Mouse (Mus musculus) MEL (cell line): ENCODE data around the gene Pdk2. TPM values are rescaled to one million over a fixed set of nuclear protein-coding genes. Genes with fewer than 3 reads are reported as not detected.

ENCODE experiments used
- DNase-seq: peaks from one replicate; pipeline ENCODE4 v3.0.0; 2011; ENCODE audit warnings: low read depth, low spot score
- H3K27ac ChIP-seq: 2 replicates; pipeline ENCODE4 v1.5.1; 2012; ENCODE audit warnings: low read depth, mild to moderate bottlenecking, control low read depth, low read length, moderate library complexity; ENCODE audit not compliant: control insufficient read depth
- H3K27me3 ChIP-seq, 2 experiments: fragments of 150-350 bp in 1 of 2; sonication (generic) in 1 of 2; 2 replicates each; pipeline ENCODE4 v1.6.1; 2012; ENCODE audit warnings: low read length in 2 of 2, mild to moderate bottlenecking in 2 of 2, improper control_type of control experiment in 1 of 2, moderate library complexity in 1 of 2; ENCODE audit not compliant: insufficient read depth in 2 of 2, control insufficient read depth in 1 of 2
- H3K36me3 ChIP-seq, 2 experiments: 2 replicates each; pipeline ENCODE4 v1.6.1; 2012 to 2014; ENCODE audit warnings: low read length in 2 of 2, improper control_type of control experiment in 1 of 2, inconsistent platforms in 1 of 2, mild to moderate bottlenecking in 1 of 2; ENCODE audit not compliant: insufficient read depth in 2 of 2, control insufficient read depth in 1 of 2
- H3K4me1 ChIP-seq, 2 experiments: fragments of 150-350 bp in 1 of 2; sonication (generic) in 1 of 2; 2 replicates each; pipeline ENCODE4 v1.6.1; 2012; ENCODE audit warnings: low read length in 2 of 2, improper control_type of control experiment in 1 of 2, mild to moderate bottlenecking in 1 of 2; ENCODE audit not compliant: insufficient read depth in 2 of 2, control insufficient read depth in 1 of 2
- H3K4me3 ChIP-seq, 2 experiments: fragments of 150-350 bp in 1 of 2; sonication (generic) in 1 of 2; 2 replicates each; pipeline ENCODE4 v1.5.1; 2012; ENCODE audit warnings: low read depth in 2 of 2, low read length in 2 of 2, mild to moderate bottlenecking in 2 of 2, moderate library complexity in 2 of 2, control low read depth in 1 of 2, improper control_type of control experiment in 1 of 2; ENCODE audit not compliant: control insufficient read depth in 1 of 2, insufficient read depth in 1 of 2
- H3K79me2 ChIP-seq: 2 replicates; pipeline ENCODE4 v1.6.1; 2012; ENCODE audit warnings: mild to moderate bottlenecking, low read length, moderate library complexity; ENCODE audit not compliant: control insufficient read depth, poor library complexity, insufficient read depth
- H3K9ac ChIP-seq: 2 replicates; pipeline ENCODE4 v1.6.1; 2012; ENCODE audit warnings: low read depth, mild to moderate bottlenecking, control low read depth, low read length, moderate library complexity; ENCODE audit not compliant: control insufficient read depth, poor library complexity, severe bottlenecking
- H3K9me3 ChIP-seq: fragments of 150-350 bp; sonication (generic); replicated peaks from 2 replicates; pipeline ENCODE4 v1.6.1; 2012; ENCODE audit warnings: mild to moderate bottlenecking, low read length, improper control_type of control experiment, moderate library complexity; ENCODE audit not compliant: insufficient read depth
- BHLHE40 ChIP-seq: IDR thresholded peaks from 2 replicates; pipeline ENCODE4 v1.6.1; 2012; ENCODE audit warnings: low read depth, mild to moderate bottlenecking, inconsistent platforms, low read length, improper control_type of control experiment, borderline replicate concordance
- CHD1 ChIP-seq: IDR thresholded peaks from 2 replicates; pipeline ENCODE4 v1.6.1; 2012; ENCODE audit warnings: low read depth, mild to moderate bottlenecking, inconsistent platforms, low read length, improper control_type of control experiment
- CHD2 ChIP-seq: IDR thresholded peaks from 2 replicates; pipeline ENCODE4 v1.6.1; 2011; ENCODE audit warnings: low read length, improper control_type of control experiment
- CTCF ChIP-seq, 3 experiments: IDR thresholded peaks in 2 of 3; conservative IDR thresholded peaks in 1 of 3; 2 replicates each; pipeline ENCODE4 v1.5.1; 2011 to 2012; ENCODE audit warnings: low read length in 3 of 3, low read depth in 2 of 3, mild to moderate bottlenecking in 2 of 3, improper control_type of control experiment in 1 of 3, inconsistent platforms in 1 of 3, mixed read lengths in 1 of 3, moderate library complexity in 1 of 3; ENCODE audit not compliant: control insufficient read depth in 1 of 3, insufficient read depth in 1 of 3, poor library complexity in 1 of 3, severe bottlenecking in 1 of 3
- EP300 ChIP-seq, 2 experiments: IDR thresholded peaks; 2 replicates each; pipeline ENCODE4 v1.6.1; 2011; ENCODE audit warnings: improper control_type of control experiment in 2 of 2, low read length in 2 of 2, low read depth in 1 of 2, mild to moderate bottlenecking in 1 of 2
- ETS1 ChIP-seq: IDR thresholded peaks from 2 replicates; pipeline ENCODE4 v1.6.1; 2012; ENCODE audit warnings: low read depth, mild to moderate bottlenecking, inconsistent platforms, low read length, improper control_type of control experiment, moderate library complexity
- GABPA ChIP-seq: IDR thresholded peaks from 2 replicates; pipeline ENCODE4 v1.6.1; 2012; ENCODE audit warnings: low read depth, mild to moderate bottlenecking, inconsistent platforms, low read length, improper control_type of control experiment, moderate library complexity
- GATA1 ChIP-seq: IDR thresholded peaks from 2 replicates; pipeline ENCODE4 v1.6.1; 2011; ENCODE audit warnings: low read depth, low read length, improper control_type of control experiment
- HCFC1 ChIP-seq: IDR thresholded peaks from 2 replicates; pipeline ENCODE4 v1.6.1; 2012; ENCODE audit warnings: low read depth, mild to moderate bottlenecking, inconsistent platforms, low read length, improper control_type of control experiment, moderate library complexity
- JUND ChIP-seq: IDR thresholded peaks from 2 replicates; pipeline ENCODE4 v1.6.1; 2011; ENCODE audit warnings: low read depth, mild to moderate bottlenecking, improper control_type of control experiment, low read length
- MAFK ChIP-seq: IDR thresholded peaks from 2 replicates; pipeline ENCODE4 v1.6.1; 2011; ENCODE audit warnings: low read depth, mild to moderate bottlenecking, low read length, improper control_type of control experiment, borderline replicate concordance
- MAZ ChIP-seq: IDR thresholded peaks from 2 replicates; pipeline ENCODE4 v1.6.1; 2012; ENCODE audit warnings: low read depth, mild to moderate bottlenecking, inconsistent platforms, low read length, improper control_type of control experiment
- MEF2A ChIP-seq: IDR thresholded peaks from 2 replicates; pipeline ENCODE4 v1.6.1; 2014; ENCODE audit warnings: low read depth, mild to moderate bottlenecking, inconsistent platforms, low read length, improper control_type of control experiment; ENCODE audit not compliant: poor library complexity, insufficient replicate concordance, severe bottlenecking; ENCODE audit errors: extremely low read depth
- MXI1 ChIP-seq: IDR thresholded peaks from 2 replicates; pipeline ENCODE4 v1.6.1; 2011; ENCODE audit warnings: mild to moderate bottlenecking, low read depth, low read length, improper control_type of control experiment
- MYB ChIP-seq: IDR thresholded peaks from 2 replicates; pipeline ENCODE4 v1.6.1; 2011; ENCODE audit warnings: mild to moderate bottlenecking, low read depth, low read length, improper control_type of control experiment
- MYC ChIP-seq: IDR thresholded peaks from 2 replicates; pipeline ENCODE4 v1.6.1; 2011; ENCODE audit warnings: low read depth, mild to moderate bottlenecking, low read length, improper control_type of control experiment, moderate library complexity
- NELFE ChIP-seq: IDR thresholded peaks from 2 replicates; pipeline ENCODE4 v1.6.1; 2011; ENCODE audit warnings: low read depth, low read length, improper control_type of control experiment
- POLR2AphosphoS2 ChIP-seq: IDR thresholded peaks from 2 replicates; pipeline ENCODE4 v1.6.1; 2011; ENCODE audit warnings: low read length, improper control_type of control experiment
- RAD21 ChIP-seq: IDR thresholded peaks from 2 replicates; pipeline ENCODE4 v1.6.1; 2011; ENCODE audit warnings: mild to moderate bottlenecking, low read depth, low read length, improper control_type of control experiment
- TAL1 ChIP-seq: IDR thresholded peaks from 2 replicates; pipeline ENCODE4 v1.6.1; 2012; ENCODE audit warnings: mild to moderate bottlenecking, inconsistent platforms, low read length, moderate library complexity, mixed read lengths
- TBP ChIP-seq: IDR thresholded peaks from 2 replicates; pipeline ENCODE4 v1.8.0; 2011; ENCODE audit warnings: low read depth, low read length, improper control_type of control experiment
- TCF12 ChIP-seq: IDR thresholded peaks from 2 replicates; pipeline ENCODE4 v1.6.1; 2014; ENCODE audit warnings: low read depth, mild to moderate bottlenecking, inconsistent platforms, low read length, improper control_type of control experiment, moderate library complexity
- UBTF ChIP-seq: IDR thresholded peaks from 2 replicates; pipeline ENCODE4 v1.6.1; 2012; ENCODE audit warnings: low read depth, mild to moderate bottlenecking, inconsistent platforms, low read length, improper control_type of control experiment, moderate library complexity, borderline replicate concordance; ENCODE audit not compliant: insufficient read depth
- USF1 ChIP-seq: IDR thresholded peaks from 2 replicates; pipeline ENCODE4 v1.6.1; 2014; ENCODE audit warnings: low read depth, mild to moderate bottlenecking, inconsistent platforms, low read length, improper control_type of control experiment, moderate library complexity
- ZC3H11A ChIP-seq: IDR thresholded peaks from 2 replicates; pipeline ENCODE4 v1.6.1; 2012; ENCODE audit warnings: low read depth, mild to moderate bottlenecking, inconsistent platforms, low read length, improper control_type of control experiment
- polyA plus RNA-seq, 2 experiments: library from polyadenylated mRNA; stranded (reverse) in 1 of 2; unstranded in 1 of 2; fragments of >175 nt in 1 of 2; fragments of >200 nt in 1 of 2; gene quantifications; 2 replicates each; pipeline versions ENCODE4 v1.2.1 to v1.2.4; 2012; ENCODE audit warnings: low replicate concordance in 2 of 2, low read depth in 1 of 2; ENCODE audit not compliant: insufficient read length in 2 of 2, insufficient read depth in 1 of 2, missing spikeins in 1 of 2
- total RNA-seq: library from RNA; depleted of rRNA; stranded (reverse); fragments of 300-350 nt; gene quantifications from 2 replicates; pipeline ENCODE4 v1.2.3, GENCODE M21; 2012

Gene Pdk2
- total and polyA plus RNA-seq, 3 experiments, result 0.81 to 8.0 TPM; not detected in 1

DNA sequence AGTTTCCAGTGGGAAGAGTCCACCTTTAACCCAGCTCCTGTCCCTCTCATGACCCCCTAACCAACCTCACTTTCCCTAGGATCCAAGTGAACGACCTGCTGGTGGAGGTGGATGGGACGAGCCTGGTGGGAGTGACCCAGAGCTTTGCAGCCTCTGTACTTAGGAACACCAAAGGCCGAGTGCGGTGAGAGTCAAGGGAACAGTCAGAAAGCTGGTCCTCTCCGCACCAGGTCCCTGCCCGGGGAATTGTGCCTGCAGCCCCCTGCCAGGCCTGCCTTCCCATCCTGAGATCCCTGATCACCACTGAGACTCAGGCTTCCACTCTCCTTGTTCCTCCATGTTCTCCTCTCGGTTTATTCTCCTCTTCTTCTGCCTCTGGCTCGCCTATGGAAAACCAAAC is 41.0 kb downstream of the Pdk2 start:
- Histone ChIP-seq H3K36me3 (peaks cover 10 to 72% of the 10 kb centered on the region in 2 experiments), H3K4me3 (no peak overlapping the region), H3K27ac (peak overlapping the region; percentile 63)

DNA sequence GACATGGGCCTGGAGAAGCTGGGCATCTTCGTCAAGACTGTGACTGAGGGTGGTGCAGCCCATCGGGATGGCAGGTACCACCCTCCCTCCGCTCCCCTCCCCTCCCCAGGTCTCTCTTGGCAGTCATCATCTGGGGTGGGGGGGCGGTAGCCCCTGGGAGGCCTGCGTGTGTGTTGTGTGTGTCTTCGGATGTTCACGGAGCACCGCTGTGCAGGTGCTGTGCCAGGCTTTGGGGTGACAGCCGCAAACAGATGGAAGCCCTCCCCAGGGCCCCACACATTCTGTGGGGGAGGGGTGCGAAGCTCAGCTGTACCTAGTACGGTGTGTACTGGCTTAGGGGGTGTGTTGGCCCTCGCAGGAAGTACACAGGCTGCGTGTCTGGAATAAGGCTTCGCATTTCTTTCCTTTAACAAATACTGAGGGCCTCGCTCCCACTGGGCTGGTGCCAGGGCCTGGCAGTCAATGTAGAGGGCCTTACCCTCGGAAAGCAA is 43.1 kb downstream of the Pdk2 start:
- Histone ChIP-seq H3K9ac (peak overlapping the region; percentile 43), H3K9me3 (no peaks in the 10 kb centered on the region), H3K27ac (peak overlapping the region; percentile 77), H3K36me3 (peaks cover 10 to 66% of the 10 kb centered on the region in 2 experiments), H3K27me3 (no peaks in the 10 kb centered on the region), H3K79me2 (peaks cover 68% of the 10 kb centered on the region), H3K4me3 (peak overlapping the region; percentile 6 to 15), H3K4me1 (peaks cover 45 to 78% of the 10 kb centered on the region in 2 experiments)
- TF ChIP-seq MYC (no peak), MAZ (0 out of 2 replicates have a peak, but pooled peaks have one; percentile 11)
- DNase-seq, result peak; percentile 41

More for the DNA sequence above, 41.0 kb downstream of the Pdk2 start:
- TF ChIP-seq NELFE (peak; percentile 21; the same call in 1 of the 2 replicates), ZC3H11A (no peak)
- TF ChIP-seq, all 39 proteins: peak for 1
- no peak for DNase-seq
- Histone ChIP-seq H3K79me2 (peaks cover 48% of the 10 kb centered on the region), H3K4me1 (peaks cover 40 to 77% of the 10 kb centered on the region in 2 experiments), H3K9me3 (no peaks in the 10 kb centered on the region), H3K27me3 (no peaks in the 10 kb centered on the region), H3K9ac (peak overlapping the region; percentile 25)

DNA sequence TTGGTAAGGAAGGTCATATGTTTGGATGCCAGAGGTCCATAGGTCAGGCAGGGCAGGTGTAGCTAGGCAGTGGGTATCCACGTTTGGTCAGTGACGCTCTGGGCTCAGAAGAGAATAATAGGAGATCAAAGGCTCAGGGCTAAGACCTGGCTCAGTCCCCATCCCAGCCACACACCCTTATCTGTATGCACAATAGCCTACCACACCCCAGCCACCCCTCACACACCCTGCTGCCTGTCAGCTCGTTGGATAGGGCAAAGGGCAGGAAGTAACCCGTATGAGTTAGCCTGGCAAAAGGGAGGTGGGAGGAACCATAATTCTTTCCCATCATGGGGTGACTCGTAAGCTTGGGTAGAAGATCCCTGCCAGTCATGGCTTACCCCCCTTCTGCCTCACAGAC is 43.6 kb downstream of the Pdk2 start:
- H3K4me3 ChIP-seq, result peak overlapping the region; percentile 6 to 15
- H3K9ac ChIP-seq, result peak overlapping the region; percentile 43
- TF ChIP-seq TBP (peak; percentile 68; the same call in 1 of the 2 replicates), TCF12 (peak; percentile 93), USF1 (no peak; the same call in 1 of the 2 replicates), MAFK (no peak), CHD2 (no peak), MYB (peak; percentile 56; the same call in 1 of the 2 replicates), GABPA (no peak), MXI1 (peak; percentile 78), ETS1 (peak; percentile 90), HCFC1 (peak; percentile 70), MEF2A (no peak), POLR2AphosphoS2 (peak; percentile 62; the same call in 1 of the 2 replicates), JUND (no peak), CHD1 (no peak), CTCF (IDR thresholded peaks at IDR 0.05 in 2 of 3, conservative IDR thresholded peaks at IDR 0.05 in 1 of 3; ENCODE audit: control insufficient read depth in 1 of 3, insufficient read depth in 1 of 3, low read depth in 2 of 3, low read length in 3 of 3, poor library complexity in 1 of 3, severe bottlenecking in 1 of 3) (no peak), NELFE (no peak), TAL1 (peak; percentile 82), UBTF (no peak), GATA1 (peak; percentile 92), RAD21 (no peak), EP300 (IDR thresholded peaks at IDR 0.05; ENCODE audit: low read depth in 1 of 2, low read length in 2 of 2) (peak; percentile 88 to 96), BHLHE40 (no peak)

More for the DNA sequence above, 43.6 kb downstream of the Pdk2 start:
- no peaks in the 10 kb centered on the region for H3K9me3 ChIP-seq
- peaks cover 45 to 73% of the 10 kb centered on the region in 2 experiments for H3K4me1 ChIP-seq
- DNase-seq, result peak; percentile 93
- peak overlapping the region; percentile 77 for H3K27ac ChIP-seq
- H3K36me3 ChIP-seq, result peaks cover 10 to 63% of the 10 kb centered on the region in 2 experiments
- no peaks in the 10 kb centered on the region for H3K27me3 ChIP-seq
- H3K79me2 ChIP-seq, result peaks cover 73% of the 10 kb centered on the region
